Mouse (Mus musculus) embryo, embryonic 9.5 days (tissue): ENCODE data around the gene Pde1c.
A peak's percentile ranks its signal among the peaks of the same experiment; 100 is the strongest.
"Not testable (repeated sequence)": the region's sequence is repeated elsewhere in the genome, so short reads cannot be mapped to it uniquely, and the experiment has no call there.

ENCODE experiments used
- DNase-seq: peaks from one replicate; pipeline ENCODE4 v3.0.0-alpha.2; 2017; ENCODE audit errors: extremely low spot score

Pde1c gene

GRCm38 (mm10) chr6:56568470-56569372 lies at the start of gene Pde1c:
Pde1c (minus strand) TSS chr6:56569103.
- peak; percentile 61 for DNase-seq

- peak; percentile 61 for DNase-seq
Measured at GRCm38 (mm10) chr6:56616982-56617613, 48.2 kb upstream of the Pde1c start.

DNA sequence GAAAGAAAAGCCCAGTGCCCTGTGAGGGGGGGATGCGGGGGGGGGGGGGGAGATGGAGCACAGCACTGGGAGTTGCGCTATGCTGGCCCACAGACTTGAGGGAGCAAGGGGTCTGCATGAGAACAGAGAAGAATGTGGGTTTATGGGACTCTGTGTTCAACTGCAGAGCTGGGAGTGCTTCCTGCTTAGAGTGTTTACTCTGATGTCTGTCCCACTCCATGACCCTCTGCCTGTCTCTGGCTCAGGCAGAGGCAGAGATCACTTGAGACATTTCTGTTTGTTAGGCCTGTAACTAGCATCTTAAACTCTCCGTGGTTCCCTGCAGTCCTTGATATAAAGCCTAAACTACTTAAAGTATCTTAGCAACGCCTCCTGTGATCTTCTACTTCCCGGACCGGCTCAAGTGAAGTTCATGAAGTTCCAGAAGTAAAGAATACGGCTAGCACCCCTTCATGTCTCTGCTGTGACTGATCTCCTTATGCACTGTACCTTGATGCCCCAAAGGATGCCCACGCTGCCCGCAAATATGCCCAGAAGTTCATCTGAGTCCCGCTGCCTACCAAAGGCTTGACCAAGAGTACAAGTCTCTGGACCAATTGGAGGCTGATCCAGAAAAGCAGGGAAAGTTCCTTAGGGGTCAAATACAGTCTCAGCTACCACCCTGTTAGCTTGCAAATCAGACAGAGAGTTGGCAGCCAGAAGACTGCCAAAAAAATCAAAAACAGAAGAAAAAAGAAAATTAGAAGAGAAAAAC lies 47.5 kb upstream of the Pde1c start:
- DNase-seq, result peak; percentile 4

- not testable (repeated sequence) for DNase-seq
Measured at GRCm38 (mm10) chr6:56609529-56609928, 40.6 kb upstream of the Pde1c start.

DNA sequence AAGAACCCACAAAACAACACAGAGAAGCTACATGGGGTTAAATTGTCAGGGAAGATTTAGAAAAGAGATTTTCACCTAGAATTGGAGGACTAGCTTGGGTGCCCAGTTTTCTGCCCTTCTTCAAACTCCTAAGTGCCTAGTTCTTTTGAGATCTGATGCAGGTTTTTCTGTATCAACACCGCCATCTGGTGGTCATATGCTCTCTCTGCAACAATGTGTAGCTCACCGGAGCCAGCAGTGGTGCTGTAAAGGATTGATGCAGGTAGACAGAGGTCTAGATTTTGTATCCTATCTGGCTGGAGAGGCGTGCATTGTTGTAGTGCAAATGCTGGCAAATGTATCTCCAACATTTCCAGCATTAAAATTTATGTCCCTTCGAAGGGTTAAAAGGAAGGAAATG lies 39.4 kb upstream of the Pde1c start:
- DNase-seq, result peak; percentile 61

GRCm38 (mm10) chr6:56579568-56579967 lies 10.7 kb upstream of the Pde1c start:
- no peak for DNase-seq

GRCm38 (mm10) chr6:56560891-56561290 lies 8.0 kb downstream of the Pde1c start:
- no peak for DNase-seq

- no peak for DNase-seq
Measured at GRCm38 (mm10) chr6:56560474-56560888, 8.4 kb downstream of the Pde1c start.

DNA sequence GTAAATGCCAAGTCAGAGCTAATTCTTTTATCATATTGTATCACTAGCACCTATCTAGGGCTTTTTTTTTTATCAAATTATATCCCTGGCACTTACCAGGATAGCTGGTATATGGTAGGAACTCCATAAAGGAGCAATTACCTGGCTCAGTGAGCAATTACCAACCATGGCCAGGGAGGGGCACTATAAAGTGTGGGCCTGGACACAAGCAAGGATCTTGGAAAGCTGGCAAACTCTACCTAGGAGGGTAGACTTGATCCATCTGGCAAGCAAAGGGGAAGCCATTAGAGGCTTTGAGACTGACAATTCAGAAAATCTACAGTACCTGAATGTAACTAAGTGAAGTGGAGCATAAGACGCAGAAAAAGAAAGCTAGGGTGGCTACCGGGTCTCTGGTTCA lies 10.2 kb downstream of the Pde1c start:
- no peak for DNase-seq

GRCm38 (mm10) chr6:56555848-56556247 lies 13.1 kb downstream of the Pde1c start:
- DNase-seq, result no peak

GRCm38 (mm10) chr6:56555382-56555781 lies 13.5 kb downstream of the Pde1c start:
- DNase-seq, result no peak

- DNase-seq, result no peak
Measured at GRCm38 (mm10) chr6:56551022-56551421, 17.9 kb downstream of the Pde1c start.

DNA sequence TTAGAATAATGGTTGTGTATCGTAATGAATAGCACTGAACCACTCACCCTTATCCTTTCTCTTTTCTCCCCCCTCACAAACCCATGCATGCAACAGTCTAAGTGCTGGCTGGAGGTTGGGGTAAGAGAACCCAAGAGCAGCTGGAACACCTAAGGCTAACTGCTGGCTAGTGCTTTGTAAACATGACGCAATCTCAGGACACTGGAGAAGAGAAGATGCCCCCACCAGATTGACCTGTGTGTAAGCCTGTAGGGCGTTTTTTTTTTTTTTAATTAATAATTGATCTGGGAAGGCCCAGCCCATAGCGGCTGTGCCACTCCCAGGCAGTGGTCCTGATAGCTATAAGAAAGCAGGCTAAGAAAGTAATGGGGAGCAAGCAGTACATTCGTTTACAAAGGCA lies 28.7 kb downstream of the Pde1c start:
- no peak for DNase-seq

- DNase-seq, result no peak
Measured at GRCm38 (mm10) chr6:56534653-56535052, 34.2 kb downstream of the Pde1c start.

GRCm38 (mm10) chr6:56532257-56532656 lies 36.6 kb downstream of the Pde1c start:
- DNase-seq, result no peak

DNA sequence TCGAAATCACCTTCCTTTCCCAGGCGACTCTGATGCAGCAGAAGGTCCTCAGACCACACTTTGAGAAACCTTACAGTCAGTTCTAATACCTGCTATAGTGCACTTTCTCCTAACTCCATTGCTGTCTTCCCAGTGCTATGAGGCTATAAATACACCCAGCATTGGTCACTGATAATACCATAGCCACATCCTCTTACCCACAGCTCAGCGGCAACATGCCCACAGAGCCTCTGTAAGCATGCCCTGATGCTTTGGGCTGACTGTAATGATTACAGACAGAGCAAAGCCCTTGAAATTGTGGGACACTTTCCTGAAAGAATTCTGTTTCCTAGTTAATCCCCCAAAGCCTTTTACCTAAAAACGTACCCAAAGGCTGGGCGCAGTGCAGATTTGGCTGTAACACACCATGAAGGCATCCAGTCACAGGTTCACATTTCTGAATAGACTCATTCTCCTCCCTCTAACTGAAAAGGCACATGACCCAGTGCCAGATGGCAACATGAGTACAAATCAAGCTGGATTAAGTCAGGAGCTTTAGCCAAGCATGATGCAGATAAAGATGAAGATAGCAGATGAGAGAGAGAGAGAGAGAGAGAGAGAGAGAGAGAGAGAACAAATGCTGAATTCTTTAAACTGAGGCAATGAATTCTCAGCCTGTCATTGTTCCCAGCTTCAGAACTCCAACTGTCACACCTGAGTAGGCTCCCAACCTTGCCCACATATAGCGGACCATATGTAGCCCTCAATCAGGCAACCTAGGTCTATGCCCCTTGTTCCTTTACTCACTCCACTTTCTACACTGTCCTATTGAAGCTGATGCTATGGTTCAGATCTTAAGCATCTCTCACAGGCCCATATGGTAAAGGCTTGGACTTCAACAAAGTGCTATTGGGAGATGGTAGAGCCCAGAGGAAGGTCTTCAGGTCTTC lies 44.7 kb downstream of the Pde1c start:
- DNase-seq, result no peak

GRCm38 (mm10) chr6:56489161-56489560 lies 79.7 kb downstream of the Pde1c start:
- DNase-seq, result no peak

- no peak for DNase-seq
Measured at GRCm38 (mm10) chr6:56485078-56485477, 83.8 kb downstream of the Pde1c start.

- peak; percentile 62 for DNase-seq
Measured at GRCm38 (mm10) chr6:56480914-56481482, 87.9 kb downstream of the Pde1c start.

GRCm38 (mm10) chr6:56476581-56476980 lies 92.3 kb downstream of the Pde1c start:
- DNase-seq, result peak; percentile 20

- DNase-seq, result no peak
Measured at GRCm38 (mm10) chr6:56458098-56458497, 110.8 kb downstream of the Pde1c start.
